Mouse (Mus musculus) 416B (cell line): ENCODE data around the gene Foxk1.

Source experiments
- DNase-seq: peaks from one replicate; pipeline ENCODE4 v3.0.0; 2011; ENCODE audit warnings: low read depth

The Foxk1 gene

GRCm38 (mm10) chr5:142387716-142388115 is 13.6 kb upstream of the Foxk1 start:
- DNase-seq = peak; percentile 63

DNA sequence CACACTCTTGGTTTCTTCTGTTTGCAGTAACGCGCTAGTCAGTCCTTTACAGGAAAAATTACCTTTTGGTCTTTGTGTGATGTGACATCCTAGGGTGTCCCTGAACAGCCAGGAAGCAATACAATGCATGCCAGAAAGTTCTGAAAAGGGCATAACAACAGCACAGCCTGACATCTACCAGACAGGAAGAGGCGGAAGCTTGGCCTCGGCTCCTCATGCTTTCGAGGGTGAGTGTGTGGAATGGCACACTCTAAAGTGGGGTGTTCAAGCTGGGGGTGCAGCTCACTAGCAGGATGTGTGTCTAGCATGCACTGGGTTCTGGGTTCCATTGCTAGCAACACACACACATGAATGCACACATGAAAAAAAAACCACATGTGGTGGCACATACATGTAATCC is 9.6 kb upstream of the Foxk1 start:
- no peak for DNase-seq

GRCm38 (mm10) chr5:142394602-142395252 is 6.6 kb upstream of the Foxk1 start:
- DNase-seq = no peak

DNA sequence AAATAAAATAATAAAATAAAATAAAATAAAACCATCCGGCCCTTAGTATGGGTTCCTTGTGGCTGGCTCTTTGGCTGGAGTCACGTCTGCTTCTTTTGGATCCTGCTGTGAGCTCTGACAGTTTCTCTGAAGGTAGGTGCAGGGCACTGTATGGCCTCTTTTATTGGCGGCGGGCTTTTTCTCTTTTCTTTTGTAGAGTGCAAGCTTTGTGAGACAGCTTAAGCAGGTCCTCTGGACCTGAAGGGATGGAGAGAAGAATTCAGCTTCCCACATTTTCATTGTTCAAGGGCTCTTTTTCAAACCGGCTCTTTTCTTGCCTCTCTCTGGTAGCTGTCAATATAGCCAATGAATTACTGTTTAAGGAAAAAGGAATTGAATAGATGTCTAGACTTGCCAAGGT is 5.4 kb upstream of the Foxk1 start:
- no peak for DNase-seq

GRCm38 (mm10) chr5:142400181-142400883 is 965 bp upstream of the Foxk1 start:
- no peak for DNase-seq

DNA sequence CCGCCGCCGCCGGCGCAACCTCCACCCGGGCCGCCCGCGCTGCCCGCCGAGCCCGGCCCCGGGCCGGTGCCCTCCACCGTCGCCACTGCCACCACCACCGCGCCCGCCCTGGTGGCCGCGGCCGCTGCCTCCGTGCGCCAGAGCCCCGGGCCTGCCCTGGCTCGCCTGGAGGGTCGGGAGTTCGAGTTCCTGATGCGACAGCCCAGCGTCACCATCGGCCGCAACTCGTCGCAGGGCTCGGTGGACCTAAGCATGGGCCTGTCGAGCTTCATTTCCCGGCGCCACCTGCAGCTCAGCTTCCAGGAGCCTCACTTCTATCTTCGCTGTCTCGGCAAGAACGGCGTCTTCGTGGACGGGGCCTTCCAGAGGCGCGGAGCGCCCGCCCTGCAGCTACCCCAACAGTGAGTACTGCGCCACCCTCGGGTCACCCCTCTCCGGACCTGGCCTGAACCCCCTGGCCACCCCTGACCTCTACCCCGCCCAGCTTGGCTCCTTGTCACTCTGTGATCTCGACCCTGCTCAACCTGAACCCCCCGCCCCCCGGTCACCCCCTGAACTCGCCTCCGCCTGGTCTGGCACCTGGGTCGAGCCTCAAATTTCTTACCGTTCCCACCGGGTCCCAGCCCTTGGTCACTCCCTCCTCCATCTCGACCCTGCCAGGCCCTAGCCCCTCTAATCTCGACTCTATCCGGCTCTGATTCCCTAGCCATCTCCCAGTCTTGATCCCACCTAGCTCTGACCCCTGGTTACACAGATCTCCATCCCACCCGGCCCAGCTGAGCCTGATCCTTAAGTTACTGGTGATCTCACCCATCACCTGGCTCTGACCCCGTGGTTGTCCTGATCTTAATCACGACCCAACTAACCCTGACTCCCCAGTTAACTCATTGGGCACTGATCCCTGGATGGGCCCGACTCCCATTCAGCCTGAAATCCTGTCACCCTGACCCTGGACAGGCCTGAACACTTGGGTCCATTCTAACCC is 636 bp downstream of the Foxk1 start:
- DNase-seq = peak; percentile 54

GRCm38 (mm10) chr5:142403694-142404093 is 2.4 kb downstream of the Foxk1 start:
- no peak for DNase-seq

DNA sequence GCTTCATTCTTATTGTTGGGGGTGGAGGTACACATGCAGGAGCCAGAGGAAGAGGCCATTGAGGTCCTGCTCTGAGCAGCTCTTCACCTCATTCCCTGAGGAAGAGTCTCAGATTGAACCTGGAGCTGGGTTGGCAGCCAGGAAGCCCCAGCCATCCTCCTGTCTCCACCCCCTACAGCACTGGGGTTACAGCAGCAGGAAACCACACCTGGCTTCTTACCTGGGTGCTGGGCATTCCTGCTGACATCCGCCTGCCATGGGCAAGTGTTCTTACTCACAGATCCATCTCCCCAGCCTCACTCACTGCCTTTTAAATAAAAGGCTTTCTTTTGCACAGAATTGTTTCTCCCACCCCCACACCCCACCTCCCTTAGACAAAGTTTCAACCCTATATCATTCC is 3.0 kb downstream of the Foxk1 start:
- DNase-seq = no peak

GRCm38 (mm10) chr5:142405426-142405825 is 4.1 kb downstream of the Foxk1 start:
- DNase-seq = no peak

GRCm38 (mm10) chr5:142406401-142406800 is 5.1 kb downstream of the Foxk1 start:
- no peak for DNase-seq

- no peak for DNase-seq
Measured at GRCm38 (mm10) chr5:142406937-142407336, 5.6 kb downstream of the Foxk1 start.

DNA sequence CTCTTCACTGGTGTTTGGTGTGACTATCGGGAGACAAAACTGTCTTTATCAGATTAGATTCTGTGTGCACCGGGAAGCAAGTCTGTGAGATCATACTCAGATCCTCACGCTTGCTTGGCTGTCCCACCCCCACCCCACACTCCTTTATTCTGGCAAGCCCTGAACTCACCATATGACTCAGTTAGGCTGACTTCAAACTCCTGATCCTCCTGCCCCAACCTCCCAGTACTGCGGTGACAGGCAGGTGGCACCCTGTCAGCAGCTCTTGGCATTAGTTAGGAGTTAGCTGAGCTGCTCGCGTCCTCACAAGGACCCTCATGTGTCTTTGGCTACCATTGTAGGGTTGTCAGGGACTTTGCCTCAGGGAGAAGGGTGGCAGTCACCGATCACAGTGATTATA is 6.1 kb downstream of the Foxk1 start:
- no peak for DNase-seq

GRCm38 (mm10) chr5:142409169-142409568 is 7.9 kb downstream of the Foxk1 start:
- DNase-seq = no peak

DNA sequence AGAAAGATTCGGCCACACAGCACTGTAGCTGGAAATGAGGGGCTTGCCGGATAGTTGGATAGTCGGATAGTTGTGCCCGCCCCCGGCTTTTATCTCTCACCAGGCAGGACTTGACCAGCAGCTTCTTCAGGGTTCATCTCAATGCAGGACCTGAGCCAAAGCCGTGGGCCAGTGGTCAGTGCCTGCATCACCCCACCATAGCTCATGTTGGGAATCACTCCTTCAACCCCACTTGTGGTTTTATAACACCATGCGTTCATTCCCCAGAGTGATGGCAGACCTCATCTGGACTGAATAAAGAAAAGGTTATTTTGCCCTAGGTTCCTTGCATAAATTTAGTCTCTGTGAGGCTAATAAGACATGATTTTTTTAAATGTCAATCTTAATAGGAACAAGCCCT is 9.1 kb downstream of the Foxk1 start:
- no peak for DNase-seq

- peak; percentile 48 for DNase-seq
Measured at GRCm38 (mm10) chr5:142412678-142413385, 11.5 kb downstream of the Foxk1 start.

GRCm38 (mm10) chr5:142413723-142414445 is 12.6 kb downstream of the Foxk1 start:
- DNase-seq = no peak

GRCm38 (mm10) chr5:142415401-142415800 is 14.1 kb downstream of the Foxk1 start:
- DNase-seq = no peak

DNA sequence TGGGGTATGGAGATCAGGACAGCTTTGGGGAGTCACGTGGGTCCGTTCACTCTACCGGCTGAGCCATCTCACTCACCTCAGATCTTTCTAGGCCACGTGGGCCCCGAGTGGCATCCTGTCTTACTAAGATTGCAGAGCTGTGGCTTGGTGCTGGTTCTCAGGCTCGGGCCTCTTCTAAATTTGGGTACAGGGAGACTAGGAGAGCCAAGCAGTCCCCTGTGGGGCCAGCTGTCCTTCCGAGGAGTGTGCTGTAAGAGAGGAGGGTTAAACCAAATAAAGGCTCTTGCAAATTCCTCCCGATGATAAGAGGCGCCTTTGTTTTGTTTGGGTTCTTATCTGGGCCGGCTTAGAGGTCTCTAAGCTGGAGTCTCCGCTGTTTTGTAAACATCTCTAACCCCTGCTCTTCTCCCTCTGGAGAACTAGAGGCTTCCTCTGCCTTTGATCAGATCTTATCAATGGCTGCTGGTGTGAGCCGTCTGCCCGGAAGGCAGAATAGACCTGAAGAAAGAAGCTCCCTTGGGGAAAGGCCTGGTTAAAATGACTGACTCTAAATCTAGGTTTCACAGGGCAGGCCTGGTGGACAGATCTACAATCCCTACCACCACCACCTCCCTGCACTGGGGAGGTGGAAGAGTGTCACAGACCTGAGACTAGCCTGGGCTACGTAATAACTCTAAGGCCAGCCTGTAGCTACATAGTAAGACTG is 14.9 kb downstream of the Foxk1 start:
- peak; percentile 50 for DNase-seq

GRCm38 (mm10) chr5:142417104-142417503 is 15.8 kb downstream of the Foxk1 start:
- no peak for DNase-seq

DNA sequence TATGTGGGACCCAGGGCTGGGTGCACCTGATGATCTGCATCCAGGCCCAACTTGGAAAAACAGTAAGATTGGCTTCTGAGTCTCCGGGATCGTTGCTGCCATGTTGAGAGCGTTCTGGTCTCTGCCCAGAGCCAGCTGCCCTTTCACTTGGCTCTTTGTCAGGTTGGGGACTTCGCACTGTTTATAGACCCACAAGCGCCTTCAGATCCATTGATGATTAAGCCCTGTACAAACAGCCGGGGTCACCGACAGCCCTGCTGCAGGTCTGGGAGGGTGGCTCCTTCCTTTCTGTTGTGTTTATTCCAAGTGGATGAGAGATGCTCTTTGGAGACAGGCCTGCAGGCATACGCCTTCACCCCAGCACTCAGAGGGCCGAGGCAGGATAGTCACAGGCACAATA is 16.6 kb downstream of the Foxk1 start:
- DNase-seq = no peak

DNA sequence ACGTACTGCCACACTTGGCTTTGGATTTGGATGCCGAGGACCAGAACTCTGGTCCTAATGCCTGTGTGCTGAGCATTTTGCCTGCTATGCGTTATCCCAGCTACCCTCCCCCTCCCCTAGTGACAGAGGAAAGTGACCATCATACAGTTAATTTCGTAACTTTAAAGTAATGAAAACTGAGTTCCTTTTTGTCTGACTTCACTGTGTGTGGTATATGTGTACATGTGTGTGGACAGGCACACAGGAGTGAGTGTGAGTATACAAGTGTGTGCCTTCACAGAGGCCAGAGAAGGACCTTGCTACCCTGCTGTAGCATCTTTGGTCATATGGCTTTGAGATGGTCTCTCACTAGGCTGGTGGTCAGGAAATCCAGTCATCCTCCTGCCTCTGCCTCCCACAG is 17.1 kb downstream of the Foxk1 start:
- DNase-seq = no peak
